Mouse (Mus musculus): ENCODE measurements at regions not wholly inside any gene's neighbourhood (a gene's known extent, or its start where the extent isn't known, plus 50 kb on each side); places are given as distances from the start of the nearest gene placed in this dataset.

GRCm38 (mm10) chr13:57246238-57246963 lies 350.6 kb upstream of the Trpc7 start:
- no peak for ATAC-seq (ENCODE audit: borderline replicate concordance, extremely low read depth, low FRiP score, low TSS enrichment)
- H3K36me3 ChIP-seq: no peaks in the 10 kb centered on the region
- no peaks in the 10 kb centered on the region for H3K9me3 ChIP-seq
- no peaks in the 10 kb centered on the region for H3K27me3 ChIP-seq
- no peak overlapping the region for H3K9ac ChIP-seq
- no peak overlapping the region for H3K4me2 ChIP-seq
- 54% methylated on average over 18 of the region's 18 CpGs for WGBS
- H3K4me3 ChIP-seq: no peak overlapping the region
- H3K27ac ChIP-seq: no peak overlapping the region
- H3K4me1 ChIP-seq: no peaks in the 10 kb centered on the region

DNA sequence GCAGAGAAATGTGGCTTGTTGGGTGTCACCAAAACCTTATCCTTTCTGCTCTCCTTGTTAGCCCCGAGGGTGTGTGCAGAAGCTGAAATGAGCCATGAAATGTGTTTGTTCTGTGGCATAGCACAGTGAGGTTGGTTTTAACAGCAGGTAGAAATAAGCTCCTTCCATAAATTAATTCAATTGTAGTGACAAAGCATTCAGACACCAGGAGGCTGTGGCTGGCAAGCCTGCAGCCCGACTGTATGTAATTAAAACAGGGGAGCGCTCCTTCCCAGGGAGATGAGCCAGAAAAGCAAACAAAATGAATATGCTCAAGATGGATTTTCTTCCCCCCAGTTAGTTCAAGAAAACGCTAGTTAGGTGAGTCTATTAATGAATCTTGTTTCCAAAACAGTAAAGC lies 341.1 kb upstream of the Trpc7 start:
- H3K4me2 ChIP-seq: no peak overlapping the region
- H3K4me1 ChIP-seq: 0 out of 2 replicates have a peak, but pooled peaks cover 3% of the 10 kb centered on the region
- ATAC-seq (ENCODE audit: borderline replicate concordance, extremely low read depth, low FRiP score, low TSS enrichment): no peak
- no peak overlapping the region for H3K9ac ChIP-seq
- H3K9me3 ChIP-seq: no peaks in the 10 kb centered on the region
- H3K4me3 ChIP-seq: no peak overlapping the region
- 41% methylated on average over 4 of the region's 4 CpGs for WGBS
- H3K36me3 ChIP-seq: no peaks in the 10 kb centered on the region
- no peaks in the 10 kb centered on the region for H3K27me3 ChIP-seq
- no peak overlapping the region for H3K27ac ChIP-seq

- H3K4me2 ChIP-seq: no peak overlapping the region
- H3K27me3 ChIP-seq: no peaks in the 10 kb centered on the region
- no peak overlapping the region for H3K4me3 ChIP-seq
- no peak overlapping the region for H3K27ac ChIP-seq
- WGBS: 35% methylated on average over 5 of the region's 5 CpGs
- 0 out of 2 replicates have a peak, but pooled peaks cover 3% of the 10 kb centered on the region for H3K4me1 ChIP-seq
- H3K9ac ChIP-seq: no peak overlapping the region
- ATAC-seq (ENCODE audit: borderline replicate concordance, extremely low read depth, low FRiP score, low TSS enrichment): no peak
- no peaks in the 10 kb centered on the region for H3K36me3 ChIP-seq
- no peaks in the 10 kb centered on the region for H3K9me3 ChIP-seq
Measured at GRCm38 (mm10) chr13:57236211-57236610, 340.4 kb upstream of the Trpc7 start.

DNA sequence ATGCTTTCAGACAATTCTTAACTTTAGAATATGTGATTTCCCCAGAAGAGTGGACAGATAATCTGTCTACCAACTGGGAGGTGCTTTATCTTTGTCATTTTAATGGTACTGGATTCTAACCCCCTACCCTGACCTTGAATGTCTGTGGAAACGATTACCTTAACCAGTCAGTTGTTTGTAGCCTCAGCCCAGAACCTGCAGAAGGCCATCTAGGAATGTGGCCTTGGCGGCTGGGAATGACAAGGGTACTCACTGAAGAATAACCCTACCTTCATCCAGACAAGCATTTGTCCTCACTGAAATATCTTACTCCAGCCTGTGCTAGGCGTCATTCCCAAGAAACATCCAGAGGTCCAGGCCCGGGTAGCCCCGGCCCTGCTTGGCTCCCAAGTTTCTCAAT lies 337.1 kb upstream of the Trpc7 start:
- Histone ChIP-seq H3K4me2 (no peak overlapping the region), H3K4me3 (no peak overlapping the region), H3K9ac (no peak overlapping the region), H3K36me3 (no peaks in the 10 kb centered on the region), H3K27me3 (no peaks in the 10 kb centered on the region), H3K27ac (no peak overlapping the region), H3K4me1 (0 out of 2 replicates have a peak, but pooled peaks cover 3% of the 10 kb centered on the region), H3K9me3 (no peaks in the 10 kb centered on the region)
- 82% methylated on average over 5 of the region's 5 CpGs for WGBS
- ATAC-seq (ENCODE audit: borderline replicate concordance, extremely low read depth, low FRiP score, low TSS enrichment): no peak

DNA sequence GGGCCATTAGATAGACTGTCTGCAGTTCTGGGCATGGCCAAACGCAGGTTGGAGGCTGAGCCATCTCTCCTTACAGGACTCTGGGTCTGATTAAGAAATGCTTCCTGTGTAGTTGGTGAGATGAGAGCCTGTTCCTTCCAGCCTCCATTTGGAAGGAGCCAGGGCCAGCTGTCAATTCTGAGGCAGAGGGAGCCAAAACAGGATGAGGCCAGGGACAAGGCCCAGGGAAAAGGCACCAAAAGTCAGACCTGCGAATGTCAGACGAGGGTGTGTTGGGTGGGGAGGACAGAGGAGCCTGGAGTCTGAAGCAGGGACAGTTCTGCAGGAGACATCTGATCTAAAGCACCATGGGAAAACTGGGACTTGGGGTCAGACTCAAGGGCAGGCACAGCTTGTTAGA lies 335.9 kb upstream of the Trpc7 start:
- Histone ChIP-seq H3K4me3 (no peak overlapping the region), H3K4me1 (0 out of 2 replicates have a peak, but pooled peaks cover under 1% of the 10 kb centered on the region), H3K4me2 (no peak overlapping the region), H3K9ac (no peak overlapping the region), H3K27ac (no peak overlapping the region), H3K36me3 (no peaks in the 10 kb centered on the region), H3K9me3 (no peaks in the 10 kb centered on the region), H3K27me3 (no peaks in the 10 kb centered on the region)
- ATAC-seq (ENCODE audit: borderline replicate concordance, extremely low read depth, low FRiP score, low TSS enrichment): no peak
- WGBS: 42% methylated on average over 3 of the region's 3 CpGs

DNA sequence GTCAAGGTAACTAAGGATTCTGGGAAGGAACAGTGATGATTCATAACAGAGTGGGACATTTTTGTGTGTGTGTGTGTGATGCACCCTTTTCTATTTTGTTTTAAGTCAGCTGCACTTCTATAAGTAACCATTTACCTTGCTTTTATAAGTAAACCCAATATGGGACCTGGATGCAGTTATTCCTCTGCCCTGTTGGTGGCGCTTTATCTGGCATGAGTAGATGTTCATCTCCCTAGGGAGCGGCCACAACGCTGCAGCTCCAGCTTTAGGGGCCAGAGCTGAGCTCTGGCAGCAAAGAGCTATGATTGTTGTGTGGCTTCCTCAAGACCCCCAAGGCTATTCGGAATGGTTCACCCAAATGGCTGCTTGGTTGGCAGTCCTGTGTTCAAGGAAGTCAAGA lies 334.5 kb upstream of the Trpc7 start:
- 50% methylated on average over 4 of the region's 4 CpGs for WGBS
- H3K9ac ChIP-seq: no peak overlapping the region

GRCm38 (mm10) chr13:57221092-57221491 lies 325.3 kb upstream of the Trpc7 start:
- ATAC-seq (ENCODE audit: borderline replicate concordance, extremely low read depth, low FRiP score, low TSS enrichment): no peak
- H3K9me3 ChIP-seq: no peaks in the 10 kb centered on the region
- 30% methylated on average over 8 of the region's 8 CpGs for WGBS
- H3K36me3 ChIP-seq: no peaks in the 10 kb centered on the region
- H3K4me3 ChIP-seq: no peak overlapping the region
- H3K9ac ChIP-seq: no peak overlapping the region
- no peaks in the 10 kb centered on the region for H3K27me3 ChIP-seq
- H3K4me1 ChIP-seq: peaks cover 4% of the 10 kb centered on the region; the same call in 1 of the 2 replicates
- H3K27ac ChIP-seq: no peak overlapping the region
- no peak overlapping the region for H3K4me2 ChIP-seq

More for the DNA sequence above, 334.5 kb upstream of the Trpc7 start:
- no peaks in the 10 kb centered on the region for H3K4me1 ChIP-seq
- H3K4me2 ChIP-seq: no peak overlapping the region
- H3K27me3 ChIP-seq: no peaks in the 10 kb centered on the region
- ATAC-seq (ENCODE audit: borderline replicate concordance, extremely low read depth, low FRiP score, low TSS enrichment): no peak
- H3K27ac ChIP-seq: no peak overlapping the region
- H3K36me3 ChIP-seq: no peaks in the 10 kb centered on the region
- no peak overlapping the region for H3K4me3 ChIP-seq
- no peaks in the 10 kb centered on the region for H3K9me3 ChIP-seq

DNA sequence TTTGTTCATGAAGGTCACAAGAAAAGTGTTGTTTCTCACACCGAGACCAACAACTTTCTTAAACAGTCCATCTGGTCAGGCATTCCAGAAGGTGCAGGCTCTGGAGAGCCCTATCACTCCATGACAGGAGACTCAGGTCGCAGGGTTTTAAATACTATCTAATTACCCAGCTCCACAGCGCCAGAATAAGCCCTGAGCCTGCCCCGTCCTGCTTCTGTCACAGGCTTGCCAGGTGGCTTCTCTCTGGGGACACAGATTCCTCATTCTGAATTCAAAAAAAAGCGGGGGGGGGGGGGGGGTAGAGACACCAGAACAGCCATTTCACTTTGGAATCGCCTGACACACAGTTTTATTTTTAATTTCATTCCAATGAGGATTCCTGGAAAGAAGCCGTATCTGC lies 320.4 kb upstream of the Trpc7 start:
- Histone ChIP-seq H3K36me3 (no peaks in the 10 kb centered on the region), H3K9ac (no peak overlapping the region), H3K9me3 (no peaks in the 10 kb centered on the region), H3K4me2 (no peak overlapping the region), H3K4me1 (no peaks in the 10 kb centered on the region; the same call in 1 of the 2 replicates), H3K4me3 (no peak overlapping the region), H3K27ac (no peak overlapping the region), H3K27me3 (no peaks in the 10 kb centered on the region)
- no peak for ATAC-seq (ENCODE audit: borderline replicate concordance, extremely low read depth, low FRiP score, low TSS enrichment)
- 29% methylated on average over 7 of the region's 7 CpGs for WGBS

GRCm38 (mm10) chr13:57212251-57212650 lies 316.5 kb upstream of the Trpc7 start:
- H3K9me3 ChIP-seq: no peaks in the 10 kb centered on the region
- WGBS: 55% methylated on average over 1 of the region's 1 CpGs
- no peak overlapping the region for H3K27ac ChIP-seq
- no peaks in the 10 kb centered on the region for H3K27me3 ChIP-seq
- no peak overlapping the region for H3K4me2 ChIP-seq
- H3K9ac ChIP-seq: no peak overlapping the region
- no peaks in the 10 kb centered on the region for H3K36me3 ChIP-seq
- no peak overlapping the region for H3K4me3 ChIP-seq
- ATAC-seq (ENCODE audit: borderline replicate concordance, extremely low read depth, low FRiP score, low TSS enrichment): no peak
- no peaks in the 10 kb centered on the region for H3K4me1 ChIP-seq

DNA sequence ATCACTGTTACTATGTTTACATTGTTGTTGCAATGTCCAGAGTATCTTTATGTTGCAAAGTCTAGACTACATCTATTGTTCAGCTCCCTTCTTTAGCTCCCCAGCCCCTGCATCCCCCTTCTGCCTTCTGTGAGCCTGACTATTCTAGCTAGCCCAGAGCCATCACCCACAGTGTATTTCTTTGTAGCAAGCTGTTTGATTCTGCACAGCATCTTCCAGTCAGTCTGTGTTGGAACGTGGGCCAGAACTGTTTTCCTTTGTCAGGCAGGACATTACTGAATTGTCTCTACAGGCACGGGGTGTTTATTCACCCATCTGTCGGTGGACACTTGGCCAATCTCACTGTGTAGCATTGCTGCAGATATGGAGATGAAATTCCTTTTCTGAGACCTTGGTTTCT lies 295.4 kb upstream of the Trpc7 start:
- no peaks in the 10 kb centered on the region for H3K36me3 ChIP-seq
- H3K4me1 ChIP-seq: no peaks in the 10 kb centered on the region
- no peak overlapping the region for H3K4me2 ChIP-seq
- H3K4me3 ChIP-seq: no peak overlapping the region
- 51% methylated on average over 3 of the region's 3 CpGs for WGBS
- no peaks in the 10 kb centered on the region for H3K27me3 ChIP-seq
- ATAC-seq (ENCODE audit: borderline replicate concordance, extremely low read depth, low FRiP score, low TSS enrichment): no peak
- no peak overlapping the region for H3K27ac ChIP-seq
- H3K9ac ChIP-seq: no peak overlapping the region
- no peaks in the 10 kb centered on the region for H3K9me3 ChIP-seq

DNA sequence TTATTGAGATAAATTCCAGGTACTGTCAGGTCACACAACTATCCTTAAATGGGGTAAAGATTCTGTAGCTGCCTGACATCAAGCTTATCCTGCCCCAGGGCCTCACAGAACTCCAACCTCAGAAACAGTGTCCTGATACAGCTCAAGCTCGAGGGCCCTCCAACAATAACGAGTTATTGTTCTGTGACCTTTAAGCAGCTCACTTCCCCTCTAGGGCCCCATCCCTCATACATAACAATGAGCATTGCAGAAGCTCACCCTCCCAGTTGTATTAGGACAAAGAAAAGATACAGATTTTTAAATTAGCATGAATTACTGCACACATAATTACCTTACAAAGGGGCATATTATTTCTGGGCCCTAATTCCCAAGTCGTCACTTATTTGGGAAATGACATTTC lies 293.5 kb upstream of the Trpc7 start:
- Histone ChIP-seq H3K4me1 (0 out of 2 replicates have a peak, but pooled peaks cover 3% of the 10 kb centered on the region), H3K27ac (no peak overlapping the region), H3K27me3 (no peaks in the 10 kb centered on the region), H3K36me3 (no peaks in the 10 kb centered on the region), H3K4me3 (no peak overlapping the region), H3K9me3 (no peaks in the 10 kb centered on the region), H3K9ac (no peak overlapping the region), H3K4me2 (no peak overlapping the region)
- 70% methylated on average over 3 of the region's 3 CpGs for WGBS
- ATAC-seq (ENCODE audit: borderline replicate concordance, extremely low read depth, low FRiP score, low TSS enrichment): no peak

DNA sequence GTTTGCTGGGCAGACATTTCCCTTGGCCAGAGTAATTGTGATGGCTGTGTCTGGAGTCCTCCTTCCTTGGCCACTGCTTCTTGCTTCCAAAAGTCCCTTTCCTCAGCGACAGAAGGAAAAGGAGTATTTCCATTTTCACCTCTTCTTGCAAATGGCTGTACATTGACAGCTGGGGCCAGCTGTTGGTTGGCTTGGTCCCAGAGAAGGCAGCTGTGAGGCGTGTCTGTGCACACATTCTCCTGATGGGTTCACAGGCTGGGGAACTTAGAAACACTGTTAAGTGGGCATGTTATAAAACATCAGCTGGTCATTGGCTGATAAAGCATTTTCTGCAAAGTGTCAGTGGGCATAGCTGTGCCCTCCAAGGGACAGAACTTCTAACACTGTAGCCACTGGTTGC lies 290.4 kb upstream of the Trpc7 start:
- no peak for ATAC-seq (ENCODE audit: borderline replicate concordance, extremely low read depth, low FRiP score, low TSS enrichment)
- Histone ChIP-seq H3K4me2 (no peak overlapping the region), H3K9ac (no peak overlapping the region), H3K4me1 (0 out of 2 replicates have a peak, but pooled peaks cover 3% of the 10 kb centered on the region), H3K27me3 (no peaks in the 10 kb centered on the region), H3K27ac (no peak overlapping the region), H3K36me3 (no peaks in the 10 kb centered on the region), H3K9me3 (no peaks in the 10 kb centered on the region), H3K4me3 (no peak overlapping the region)
- WGBS: 39% methylated on average over 2 of the region's 2 CpGs

Data from lung, embryonic 15.5 days (tissue).